Mouse (Mus musculus): ENCODE measurements around the gene Rptor.

Rptor gene

DNA sequence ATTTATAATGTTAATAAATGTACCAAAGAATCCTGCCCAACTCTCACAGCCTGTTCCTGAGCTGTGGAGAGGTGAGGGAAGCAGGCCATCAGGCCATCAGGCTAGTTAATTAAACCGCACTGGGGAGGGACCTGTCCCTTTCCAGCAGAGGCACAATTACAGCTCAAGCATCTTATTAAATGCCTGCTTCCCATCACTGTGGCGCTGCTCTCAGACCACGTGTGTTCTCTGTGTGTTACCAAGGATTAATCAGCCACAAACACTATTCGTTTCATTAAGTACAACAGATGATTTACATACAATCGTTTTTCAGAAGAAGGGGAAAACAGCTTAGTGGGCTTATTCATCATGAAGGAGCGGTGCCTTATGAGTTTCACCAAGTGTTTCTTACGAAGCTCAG is 142.6 kb downstream of the Rptor start:
- no peak for DNase-seq

DNA sequence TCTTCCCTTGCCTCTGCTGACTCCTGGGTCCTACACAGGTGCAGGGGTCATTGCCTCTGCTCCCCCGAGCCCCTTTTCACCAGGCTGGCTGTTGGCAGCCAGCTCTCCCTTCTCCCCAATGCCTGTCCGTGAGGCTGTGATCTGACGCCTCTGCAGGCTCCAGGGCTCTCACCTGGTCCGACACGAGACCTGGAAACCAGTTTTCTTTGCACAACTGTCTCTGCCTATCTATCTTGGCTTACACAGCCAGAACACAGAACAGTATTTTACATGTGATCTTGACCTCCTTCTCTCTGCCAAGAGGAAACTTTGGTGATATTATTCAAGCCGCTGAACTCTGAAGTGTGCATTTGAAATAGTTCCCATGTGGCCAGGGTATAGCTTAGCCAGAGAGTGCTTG is 151.8 kb downstream of the Rptor start:
- no peak for DNase-seq

DNA sequence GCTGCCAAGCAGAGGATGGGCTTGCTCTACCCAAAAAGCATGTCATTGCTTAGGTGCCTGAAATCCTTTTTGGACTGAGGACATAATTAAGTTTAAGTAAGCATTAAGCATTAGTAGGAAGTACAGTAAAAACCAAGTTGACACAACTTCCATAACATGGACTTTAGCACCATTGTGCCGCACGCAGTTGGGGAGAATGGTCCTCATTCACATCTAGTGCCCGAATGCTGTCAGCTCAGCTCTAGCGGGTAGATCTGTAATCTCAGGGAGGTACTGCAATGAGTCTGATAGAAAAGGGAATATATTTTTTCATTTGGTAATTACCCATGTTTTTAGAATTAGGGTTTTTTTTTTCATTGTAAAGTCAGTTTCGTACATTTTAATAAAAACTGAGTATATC is 155.5 kb downstream of the Rptor start:
- no peak for DNase-seq

DNA sequence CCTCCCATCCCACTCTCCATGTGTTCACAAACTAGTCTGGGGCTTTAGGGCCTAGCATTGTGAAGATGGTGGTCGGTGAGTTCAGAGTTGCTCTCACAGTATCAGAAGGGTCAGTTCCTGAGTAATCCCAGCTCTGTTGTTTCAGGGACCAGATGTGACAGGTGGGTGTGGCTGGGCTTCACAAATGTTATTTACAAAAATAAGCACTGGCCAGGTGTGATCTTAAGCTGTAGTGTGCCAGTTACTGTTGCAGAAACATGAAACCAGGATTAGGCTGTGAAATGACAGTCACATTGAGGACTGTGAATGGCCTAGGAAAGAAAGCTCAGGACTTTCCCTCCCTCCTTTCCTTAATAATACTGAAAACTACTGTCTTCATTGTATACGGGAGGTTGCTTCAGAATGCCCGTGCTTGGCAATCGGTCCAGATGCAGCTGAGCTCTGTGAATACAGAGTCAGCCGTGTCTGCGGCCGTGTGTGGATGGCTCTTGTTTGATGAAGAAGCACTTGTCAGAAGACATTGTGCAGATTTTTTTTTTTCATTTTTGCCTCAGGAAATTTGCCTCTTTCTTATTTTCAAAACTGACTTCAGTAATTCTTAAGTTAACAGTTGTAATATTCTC is 156.1 kb downstream of the Rptor start:
- DNase-seq, result no peak

DNA sequence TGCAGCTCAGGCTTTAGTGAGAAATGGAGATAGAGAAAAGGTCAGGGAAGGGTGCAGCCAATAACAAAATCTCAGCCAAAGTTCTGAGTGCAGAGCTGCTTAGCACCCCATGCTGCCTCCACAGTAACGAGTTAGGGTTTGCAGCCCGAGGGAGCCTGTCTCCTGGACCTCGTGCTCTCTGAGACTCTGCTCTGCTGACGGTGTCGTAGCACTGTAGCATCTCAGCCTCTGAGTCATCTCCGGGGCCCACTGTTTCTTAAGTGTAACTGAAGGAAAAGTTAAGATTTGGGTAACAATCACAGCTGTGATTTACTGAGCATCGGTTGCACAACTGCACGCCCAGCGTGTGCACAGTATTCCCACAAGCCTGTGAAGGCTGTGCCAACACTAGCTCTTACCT is 160.2 kb downstream of the Rptor start:
- DNase-seq, result no peak

DNA sequence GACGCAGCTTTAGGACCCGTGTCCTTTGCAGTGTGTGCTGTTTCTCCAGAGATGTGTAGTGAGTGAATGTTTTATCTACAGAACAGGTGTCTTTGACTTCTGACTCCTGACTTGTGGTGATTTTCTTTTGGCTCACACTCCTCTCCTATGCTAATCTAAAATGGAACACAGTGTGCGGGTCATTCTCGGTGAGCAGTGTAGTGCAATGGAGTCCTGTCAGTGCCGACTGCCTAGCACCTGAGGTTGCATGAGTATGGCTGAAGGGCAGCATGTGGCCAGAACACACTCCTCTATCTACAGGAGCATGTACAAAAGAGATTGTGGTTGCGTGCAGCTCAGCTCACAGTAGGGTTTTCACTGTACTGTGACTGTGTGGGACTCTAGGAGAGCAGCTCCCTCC is 163.3 kb downstream of the Rptor start:
- no peak for DNase-seq

DNA sequence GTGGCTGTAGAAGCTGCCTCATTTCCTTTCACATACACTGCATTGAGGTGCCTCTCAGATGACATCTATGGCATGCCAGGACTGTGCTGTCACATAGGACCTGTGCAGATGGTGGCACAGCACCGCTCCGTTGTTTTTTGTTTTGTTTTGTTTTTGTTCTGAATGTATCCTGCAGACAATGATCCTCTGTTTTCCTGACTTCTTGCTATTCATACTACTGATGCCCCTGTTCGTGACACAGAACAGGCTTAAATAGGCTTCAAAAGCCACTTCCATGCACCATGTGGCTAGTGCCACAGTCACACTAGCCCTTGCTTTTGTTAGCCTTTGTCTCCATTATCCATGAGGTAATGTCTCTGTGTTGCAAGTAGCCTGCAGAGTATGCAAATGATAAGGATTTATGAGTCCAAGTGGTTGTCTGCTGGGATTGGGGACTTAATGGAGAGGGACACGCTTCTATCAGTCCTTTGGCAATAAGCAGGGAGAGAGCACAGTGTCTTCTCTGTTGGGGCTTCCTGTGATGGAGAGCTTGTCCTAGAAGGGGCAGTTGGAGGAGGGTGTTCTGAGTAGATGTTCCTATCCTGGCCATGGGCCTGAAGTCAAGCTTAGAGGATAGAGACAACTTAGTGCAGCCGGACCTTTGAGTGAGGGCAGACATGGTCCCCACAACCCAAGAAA is 164.2 kb downstream of the Rptor start:
- DNase-seq, result no peak

DNA sequence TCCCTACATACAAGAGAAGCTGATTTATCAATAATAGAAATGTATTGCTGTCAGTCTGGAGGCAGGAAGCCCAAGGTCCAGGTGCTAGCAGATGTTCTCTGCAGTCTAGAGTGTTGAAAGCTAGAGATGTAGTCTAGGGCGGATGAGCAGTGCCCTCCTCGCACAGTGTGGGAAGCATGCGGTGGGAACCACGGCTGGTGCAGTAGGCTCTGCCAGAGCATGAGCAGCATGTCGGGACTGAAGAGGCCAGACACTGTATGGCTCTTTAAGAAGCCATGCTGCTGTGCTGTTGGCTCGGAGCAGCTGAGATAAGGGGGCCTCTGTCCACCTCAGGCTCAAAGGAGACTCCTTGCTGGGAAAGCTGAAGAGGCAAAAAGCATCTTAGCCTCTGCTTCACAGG is 164.8 kb downstream of the Rptor start:
- DNase-seq, result no peak

DNA sequence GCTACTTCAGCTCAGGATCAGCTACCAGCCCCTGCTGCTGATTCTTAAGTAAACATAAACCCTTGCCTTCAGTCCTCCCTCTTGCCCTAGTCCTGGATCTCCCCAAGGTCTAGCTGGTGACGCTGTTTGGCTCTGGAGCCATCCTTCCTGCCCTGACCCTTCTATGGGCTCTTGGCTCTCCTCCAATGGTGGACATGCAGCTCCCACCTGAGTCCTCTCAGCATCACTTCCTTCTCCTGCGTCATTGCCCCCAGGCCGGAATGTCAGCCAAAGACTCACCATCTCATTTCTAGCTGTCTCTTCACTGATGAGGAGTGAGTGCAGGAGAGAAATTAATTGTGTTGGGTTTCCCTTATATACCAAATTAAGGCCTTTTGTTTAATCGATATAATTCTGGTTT is 165.8 kb downstream of the Rptor start:
- no peak for DNase-seq

DNA sequence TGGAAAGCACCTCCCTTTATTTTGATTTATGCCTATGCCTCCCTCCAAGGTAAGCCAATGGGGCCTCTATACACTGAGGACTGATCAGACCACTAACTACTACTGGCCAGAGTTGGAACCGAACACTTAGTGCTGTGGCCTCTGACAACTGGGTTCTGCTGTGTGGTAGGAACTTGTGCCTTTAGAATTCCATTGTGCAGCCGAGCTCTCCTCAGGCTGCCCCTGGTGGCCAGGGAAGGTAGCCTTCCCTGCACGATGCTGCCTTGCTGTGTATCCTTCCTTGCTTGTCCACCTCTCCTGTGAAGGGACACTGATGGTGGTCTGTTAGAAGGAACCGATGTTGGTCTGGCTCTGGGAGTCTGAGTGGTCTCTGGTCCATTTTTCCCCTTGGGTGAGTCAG is 167.0 kb downstream of the Rptor start:
- no peak for DNase-seq

DNA sequence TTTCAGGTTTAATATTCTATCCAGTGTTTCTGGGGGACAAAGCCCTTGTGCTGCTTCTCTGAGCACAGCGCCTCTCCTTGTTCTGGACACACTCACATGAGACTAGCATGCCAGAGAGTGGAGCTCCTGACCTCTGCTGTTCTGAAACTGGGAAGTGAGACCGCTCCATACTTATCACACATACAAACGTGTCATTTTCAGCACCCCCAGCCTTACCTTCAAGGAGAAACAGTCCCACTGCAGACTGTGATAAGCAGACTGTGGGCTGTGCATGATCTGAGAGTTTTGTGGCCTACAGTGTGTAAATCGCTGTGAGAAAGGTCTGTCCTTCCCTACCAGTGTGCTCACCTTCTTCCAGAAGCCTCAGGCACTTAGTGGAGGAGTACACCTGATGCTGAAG is 168.3 kb downstream of the Rptor start:
- DNase-seq, result no peak

DNA sequence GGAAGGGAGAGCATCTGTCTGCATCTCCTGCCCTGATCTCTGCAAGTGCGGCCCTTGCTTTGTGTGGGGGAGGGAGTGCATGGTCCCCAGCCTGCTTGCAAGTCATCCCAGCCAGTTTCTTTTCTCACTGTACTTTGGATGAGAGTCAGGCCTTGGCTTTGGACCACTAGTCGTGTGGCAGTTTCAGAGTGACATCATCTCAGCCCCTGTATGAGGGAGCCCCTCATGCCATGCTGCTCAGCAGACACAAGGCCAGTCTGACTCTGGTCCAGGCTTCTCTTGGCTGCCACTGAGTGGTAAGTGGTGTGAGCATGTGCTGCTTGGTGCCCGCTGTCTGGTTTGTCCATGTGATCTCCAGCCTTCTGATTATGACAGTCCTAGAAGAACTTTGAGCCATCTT is 170.2 kb downstream of the Rptor start:
- DNase-seq, result no peak

DNA sequence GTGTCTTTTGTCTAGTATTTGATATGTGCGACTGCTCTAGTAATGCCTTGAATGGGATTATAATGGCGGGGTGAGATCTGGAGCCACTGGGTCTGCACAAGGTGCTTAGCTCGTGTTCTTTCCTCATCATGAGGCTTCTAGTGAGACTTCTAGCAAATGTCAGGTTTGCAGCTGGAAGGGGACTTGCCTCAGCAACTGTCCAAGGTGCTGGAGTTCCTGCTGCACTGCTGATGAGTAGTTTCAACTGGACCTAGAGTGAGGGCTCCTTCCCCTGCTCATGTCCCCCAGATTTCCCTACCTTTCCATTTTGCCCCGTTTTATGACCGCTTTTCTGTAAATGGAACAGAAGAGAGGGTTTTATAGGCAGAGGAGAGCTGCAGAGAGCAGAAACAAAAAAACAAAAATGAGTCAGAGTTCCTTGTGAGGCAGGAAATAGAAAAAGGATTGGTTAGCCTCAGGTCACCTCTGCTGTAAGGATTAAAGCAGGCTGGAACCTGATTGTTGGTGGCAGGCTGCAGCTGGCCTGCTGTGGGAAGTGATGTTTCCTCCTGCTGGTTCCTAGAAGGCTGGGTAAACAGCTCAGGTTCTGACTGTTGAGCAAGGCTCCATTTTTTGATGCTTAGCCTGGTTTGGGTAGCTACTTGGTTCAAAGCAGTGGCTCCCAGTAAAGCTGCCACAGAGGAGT is 172.5 kb downstream of the Rptor start:
- DNase-seq, result no peak

DNA sequence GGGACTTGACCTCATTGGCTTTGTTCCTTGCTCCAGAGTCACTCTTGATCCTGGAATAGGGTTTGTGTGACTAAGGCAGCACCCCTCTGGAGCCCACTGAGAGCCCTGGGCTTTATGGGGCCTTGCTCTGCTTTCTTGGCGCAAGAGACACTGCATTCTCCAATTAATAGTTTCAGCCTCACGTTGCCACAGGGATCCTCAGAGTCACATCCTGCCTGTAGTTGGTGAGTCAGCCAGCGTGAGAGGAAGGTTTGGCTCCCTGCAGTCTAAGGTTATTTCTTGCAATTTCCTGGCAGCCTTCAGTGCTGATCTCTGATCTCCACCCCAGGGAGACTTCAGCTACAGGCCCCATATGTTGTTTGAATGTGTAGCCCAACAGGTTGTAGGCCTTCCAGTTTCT is 174.5 kb downstream of the Rptor start:
- DNase-seq, result no peak

DNA sequence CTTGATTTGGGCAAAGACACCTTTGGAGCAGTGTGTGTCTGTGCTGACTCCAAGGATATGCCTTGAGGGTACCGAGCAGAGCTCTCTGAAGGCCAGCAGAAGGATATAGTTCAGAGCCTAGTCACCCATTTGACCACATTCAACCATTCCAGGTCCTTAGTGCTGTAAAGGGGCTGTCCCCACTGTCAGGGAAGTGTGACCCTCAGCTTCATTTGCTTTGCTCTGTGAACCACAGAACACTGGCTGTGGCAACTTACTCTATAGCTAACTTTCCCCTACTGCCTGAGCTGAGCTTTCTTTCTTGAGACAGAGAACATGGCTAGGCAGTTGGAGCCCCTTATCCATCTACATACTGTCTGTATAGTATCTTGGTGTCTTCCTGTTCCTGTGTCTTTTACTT is 175.2 kb downstream of the Rptor start:
- DNase-seq, result no peak

DNA sequence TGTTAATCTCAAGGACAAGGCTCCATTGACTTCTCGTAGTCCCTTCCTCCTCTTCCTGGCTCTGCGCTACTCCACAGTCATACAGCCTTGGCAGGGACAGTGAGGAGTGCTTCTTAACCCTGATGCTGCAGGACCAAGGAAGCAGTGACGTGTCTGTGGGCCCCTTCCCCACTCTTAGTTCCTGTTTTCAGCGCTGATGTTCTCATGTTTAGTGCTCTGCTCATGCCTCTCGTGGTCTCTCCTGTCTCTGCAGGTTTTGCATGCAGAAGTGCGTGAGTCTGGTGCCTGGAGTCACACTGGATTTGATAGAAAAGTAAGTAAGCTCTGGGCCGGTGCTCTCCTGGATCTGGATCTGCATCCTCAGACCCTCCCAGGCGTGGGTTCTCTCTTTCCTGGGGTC is 177.6 kb downstream of the Rptor start:
- DNase-seq, result no peak

DNA sequence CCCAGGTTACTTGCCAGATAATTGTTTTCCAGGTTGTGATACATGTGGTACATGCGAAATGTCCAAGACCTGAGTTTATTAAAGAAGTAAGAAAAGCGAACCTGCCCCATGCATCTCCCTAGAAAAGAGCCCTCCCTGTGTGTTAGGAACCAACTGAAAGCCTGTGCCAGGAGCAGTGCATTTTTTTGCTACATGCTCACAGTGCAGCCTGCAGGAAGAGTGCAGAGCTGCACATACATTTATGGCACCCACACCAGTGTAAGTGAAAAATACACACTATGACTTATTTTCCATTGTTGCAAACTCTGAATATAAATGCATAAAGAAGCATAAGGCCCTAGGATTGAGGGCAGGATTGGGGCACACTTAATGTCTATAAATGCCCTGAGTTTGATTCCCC is 178.5 kb downstream of the Rptor start:
- no peak for DNase-seq

DNA sequence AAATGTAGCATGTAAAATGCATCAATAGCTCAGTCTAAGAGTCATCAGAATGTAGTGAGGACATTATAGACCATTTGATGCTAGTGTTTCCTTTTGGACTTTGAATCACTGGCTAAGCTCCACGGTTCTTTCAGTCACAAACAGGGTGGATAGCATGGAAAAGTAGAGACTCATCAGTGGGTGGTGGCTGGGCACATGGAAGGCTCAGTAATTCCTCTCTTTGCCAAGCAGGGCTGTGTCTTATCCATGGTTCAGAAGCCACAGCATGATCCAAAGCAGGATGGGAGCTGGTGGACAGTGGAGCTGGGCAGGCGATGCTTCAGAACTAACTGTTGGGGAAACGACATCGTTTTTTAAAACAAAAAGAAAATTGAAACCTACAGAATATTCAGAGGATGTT is 179.0 kb downstream of the Rptor start:
- peak; percentile 22 to 53 for DNase-seq

DNA sequence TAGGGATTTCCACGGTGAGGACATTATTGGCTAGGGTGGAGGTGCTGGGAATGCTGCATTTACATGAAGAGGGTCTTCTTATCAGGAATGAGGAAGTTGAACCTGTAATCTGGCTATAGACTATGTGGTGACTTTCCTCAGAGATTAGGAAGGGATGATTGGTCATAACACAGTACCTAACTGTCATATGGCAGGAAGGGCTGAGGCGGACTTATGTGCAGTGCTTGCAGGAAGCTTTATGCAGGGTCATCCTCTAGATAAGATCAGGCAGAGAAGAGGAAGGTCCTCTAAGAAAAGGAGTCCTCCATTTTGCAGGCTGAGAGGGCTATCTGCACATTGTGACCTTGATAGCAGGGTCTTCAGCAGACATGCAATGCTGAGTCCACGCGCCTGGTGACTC is 180.9 kb downstream of the Rptor start:
- no peak for DNase-seq

DNA sequence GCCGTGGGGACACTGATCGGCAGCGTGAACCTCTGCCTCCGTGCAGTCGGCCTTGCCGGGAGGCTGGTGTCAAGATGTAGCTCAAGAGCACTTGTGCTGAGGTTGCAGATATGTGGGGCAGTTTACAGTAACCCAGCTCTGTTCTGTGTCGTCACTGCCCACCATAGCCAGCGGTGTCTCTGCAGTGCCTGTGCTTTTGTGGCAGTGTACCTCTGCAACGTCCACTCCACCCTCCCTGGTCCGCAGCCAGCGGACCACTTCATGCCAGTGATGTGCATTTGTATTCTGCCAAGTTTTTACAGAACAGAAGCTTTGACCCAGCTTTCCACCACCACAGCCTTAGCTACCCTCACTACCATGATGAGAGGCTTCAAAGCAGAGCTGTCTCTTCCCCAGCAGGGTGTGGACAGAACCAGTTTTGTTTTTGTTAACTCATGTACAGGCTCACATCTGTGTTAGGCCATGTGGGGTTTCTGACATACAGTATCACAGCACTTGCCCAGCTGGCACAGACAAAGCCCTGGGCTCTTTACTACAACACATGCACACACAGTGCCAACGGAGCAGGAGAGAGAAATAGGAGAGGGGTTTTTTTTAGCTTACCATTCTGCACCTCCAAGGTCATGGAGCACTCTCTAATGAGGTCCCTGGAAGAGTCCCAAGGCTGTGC is 182.1 kb downstream of the Rptor start:
- no peak for DNase-seq

DNA sequence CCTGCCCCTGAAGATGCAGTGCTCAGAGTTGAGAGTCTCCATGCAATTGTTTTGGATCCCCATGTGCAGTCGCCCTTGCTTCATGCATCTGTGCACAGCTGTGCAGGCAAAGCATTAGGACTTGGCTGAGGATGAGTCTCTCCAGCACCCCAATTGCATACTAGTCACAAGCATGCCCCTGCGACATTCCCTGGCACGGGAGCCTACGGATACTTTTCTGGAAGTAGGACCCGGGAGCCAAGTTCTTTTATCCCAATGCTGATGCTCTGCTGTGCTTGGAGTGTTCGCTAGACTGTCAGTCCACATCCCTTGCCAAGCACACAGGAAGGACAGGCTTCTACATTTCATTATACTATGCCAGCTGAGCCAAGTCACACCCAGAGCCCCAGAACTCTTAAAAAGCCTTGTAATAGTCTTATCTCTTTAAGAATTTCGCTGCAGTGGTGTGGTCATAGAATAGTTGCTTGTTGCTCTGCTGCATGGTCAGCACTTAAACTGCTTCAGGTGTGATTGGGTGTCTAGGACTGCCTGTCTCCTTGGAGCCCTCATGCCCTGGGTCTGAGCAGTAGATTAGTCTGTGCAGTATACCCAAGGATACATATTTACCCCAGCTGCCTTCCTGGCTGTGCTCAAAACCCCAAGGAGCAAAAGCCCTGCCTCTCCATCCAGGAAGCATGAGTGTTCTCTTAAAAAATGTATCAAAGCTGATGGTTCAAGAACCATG is 183.1 kb downstream of the Rptor start:
- no peak for DNase-seq

DNA sequence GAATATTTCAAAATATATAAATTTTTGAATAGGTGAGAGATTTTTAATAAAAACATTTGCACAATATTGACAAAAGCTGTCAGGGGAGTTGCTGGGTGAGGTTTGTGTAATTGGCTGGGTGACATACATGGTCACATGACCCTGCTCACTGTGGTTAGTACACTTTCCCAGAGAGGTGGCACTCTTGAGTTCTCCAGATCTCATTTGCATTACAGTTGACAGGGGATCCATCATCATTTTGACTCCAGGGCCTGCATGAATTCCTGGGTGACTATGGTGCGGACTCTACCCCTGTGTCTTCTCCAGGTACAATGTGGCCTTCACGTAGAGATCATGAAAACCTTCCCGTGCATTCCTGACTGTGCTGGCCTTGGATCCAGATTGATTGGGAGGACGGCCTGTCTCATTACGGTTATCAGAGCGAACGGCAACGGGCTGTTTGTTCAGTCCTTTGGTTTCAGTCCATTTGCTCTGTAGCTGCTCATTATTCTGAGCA is 183.7 kb downstream of the Rptor start:
- no peak for DNase-seq

DNA sequence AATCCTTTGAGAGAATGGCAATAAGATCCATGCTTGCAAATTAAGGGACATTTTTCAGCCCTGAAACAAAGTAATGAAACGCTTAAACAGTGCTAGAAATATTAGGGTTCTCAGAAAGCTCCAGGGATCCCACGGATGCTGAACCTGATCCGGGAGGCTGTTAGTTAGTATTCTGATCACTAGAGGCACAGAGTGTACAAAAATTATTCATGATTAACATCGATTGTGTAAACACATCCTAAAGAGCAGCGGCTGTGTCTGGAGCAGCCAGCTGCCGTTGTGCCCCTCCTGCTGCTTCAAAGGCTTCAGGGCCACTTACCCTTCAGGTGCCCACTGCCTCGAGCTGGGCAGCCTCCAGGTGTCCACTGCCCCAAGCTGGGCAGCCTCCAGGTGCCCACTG is 185.8 kb downstream of the Rptor start:
- no peak for DNase-seq

All from kidney, postnatal 25 days (tissue).